Mouse (Mus musculus) kidney, embryonic 14.5 days (tissue): Measurements from ENCODE around the gene Asic4. TPM values are rescaled to one million over a fixed set of nuclear protein-coding genes. Genes with fewer than 3 reads are reported as not detected.

Source experiments
- ATAC-seq: fragments of 200-750 bp; cut with Nextera tagmentation; 2 replicates; pipeline ENCODE4 v1.8.0; 2017; ENCODE audit warnings: moderate number of reproducible peaks, mild to moderate bottlenecking, moderate TSS enrichment, moderate library complexity; ENCODE audit not compliant: low FRiP score, low TSS enrichment
- H3K27ac ChIP-seq: fragments of 300-500 bp; sonication (generic); 2 replicates; pipeline ENCODE4 v1.5.1; 2014; ENCODE audit warnings: low read depth, mild to moderate bottlenecking, low read length, moderate library complexity, mixed read lengths
- H3K27me3 ChIP-seq: fragments of 300-500 bp; sonication (generic); 2 replicates; pipeline ENCODE4 v1.6.1; 2014; ENCODE audit warnings: mild to moderate bottlenecking, low read length; ENCODE audit not compliant: control insufficient read depth, insufficient read depth
- H3K36me3 ChIP-seq: fragments of 300-500 bp; sonication (generic); 2 replicates; pipeline ENCODE4 v1.6.1; 2014; ENCODE audit warnings: low read length, mixed read lengths; ENCODE audit not compliant: control insufficient read depth, insufficient read depth
- H3K4me1 ChIP-seq: fragments of 300-500 bp; sonication (generic); 2 replicates; pipeline ENCODE4 v1.6.1; 2014; ENCODE audit warnings: low read length, mixed read lengths; ENCODE audit not compliant: control insufficient read depth, insufficient read depth
- H3K4me2 ChIP-seq: fragments of 300-500 bp; sonication (generic); replicated peaks from 2 replicates; pipeline ENCODE4 v1.6.1; 2014; ENCODE audit warnings: low read depth, mild to moderate bottlenecking, low read length
- H3K4me3 ChIP-seq: fragments of 300-500 bp; sonication (generic); 2 replicates; pipeline ENCODE4 v1.5.1; 2014; ENCODE audit warnings: mild to moderate bottlenecking, low read length
- H3K9ac ChIP-seq: fragments of 300-500 bp; sonication (generic); 2 replicates; pipeline ENCODE4 v1.6.1; 2014; ENCODE audit warnings: low read depth, mild to moderate bottlenecking, low read length, moderate library complexity
- H3K9me3 ChIP-seq: fragments of 300-500 bp; sonication (generic); 2 replicates; pipeline ENCODE4 v1.6.1; 2016; ENCODE audit warnings: low read length; ENCODE audit not compliant: control insufficient read depth
- WGBS: fragments of 180-500 bp; shearing (Covaris S2); extraction: QIAGEN DNeasy Blood & Tissue Kit; methylation state at CpG from one replicate; pipeline ENCODE4 v1.1.7; 2014; 5-methylcytosine and 5-hydroxymethylcytosine counted together
- polyA plus RNA-seq: library from polyadenylated mRNA; unstranded; fragments of >200 nt; fragmentation: Nextera tagmentation; extraction: Ambion mirVana; gene quantifications from 2 replicates; pipeline ENCODE4 v1.2.1, GENCODE M21; 2014

Asic4 gene
- polyA plus RNA-seq, 1 experiment from 2014 or later, result 0.32 TPM

- H3K4me3 ChIP-seq, result no peak overlapping the region
- 68% methylated on average over 15 of the region's 15 CpGs for WGBS
- H3K4me2 ChIP-seq, result no peak overlapping the region
- no peaks in the 10 kb centered on the region for H3K27me3 ChIP-seq
- no peak overlapping the region for H3K27ac ChIP-seq
- H3K9me3 ChIP-seq, result no peaks in the 10 kb centered on the region
- ATAC-seq, result no peak
- peaks cover 52% of the 10 kb centered on the region for H3K4me1 ChIP-seq
- H3K36me3 ChIP-seq, result peaks cover 4% of the 10 kb centered on the region; the same call in 1 of the 2 replicates
- no peak overlapping the region for H3K9ac ChIP-seq
These were observed 8.7 kb upstream of the Asic4 start for GRCm38 (mm10) chr1:75441471-75441996.

DNA sequence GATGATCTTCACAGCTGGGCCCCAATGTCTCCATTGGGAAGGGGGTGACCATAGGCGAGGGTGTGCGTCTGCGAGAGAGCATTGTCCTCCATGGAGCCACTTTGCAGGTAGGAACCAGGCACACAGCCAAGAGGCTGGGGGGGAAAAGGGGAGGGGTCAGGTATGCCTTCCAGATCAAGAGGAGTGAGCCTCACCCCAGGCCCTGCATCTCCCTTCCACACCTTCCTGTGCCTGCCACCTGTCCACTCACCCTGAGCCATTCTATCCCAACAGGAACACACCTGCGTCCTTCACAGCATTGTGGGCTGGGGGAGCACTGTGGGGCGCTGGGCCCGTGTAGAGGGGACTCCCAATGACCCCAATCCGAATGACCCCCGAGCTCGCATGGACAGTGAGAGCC, 8.1 kb upstream of the Asic4 start:
- H3K4me1 ChIP-seq, result peaks cover 52% of the 10 kb centered on the region
- ATAC-seq, result no peak

GRCm38 (mm10) chr1:75442811-75443210, 7.4 kb upstream of the Asic4 start:
- WGBS, result 52% methylated on average over 8 of the region's 8 CpGs

More for the DNA sequence above, 8.1 kb upstream of the Asic4 start:
- no peaks in the 10 kb centered on the region for H3K9me3 ChIP-seq
- no peaks in the 10 kb centered on the region for H3K27me3 ChIP-seq
- no peak overlapping the region for H3K4me3 ChIP-seq
- WGBS, result 80% methylated on average over 9 of the region's 9 CpGs
- no peak overlapping the region for H3K9ac ChIP-seq
- no peak overlapping the region for H3K4me2 ChIP-seq
- H3K36me3 ChIP-seq, result peaks cover 4% of the 10 kb centered on the region; the same call in 1 of the 2 replicates
- no peak overlapping the region for H3K27ac ChIP-seq

DNA sequence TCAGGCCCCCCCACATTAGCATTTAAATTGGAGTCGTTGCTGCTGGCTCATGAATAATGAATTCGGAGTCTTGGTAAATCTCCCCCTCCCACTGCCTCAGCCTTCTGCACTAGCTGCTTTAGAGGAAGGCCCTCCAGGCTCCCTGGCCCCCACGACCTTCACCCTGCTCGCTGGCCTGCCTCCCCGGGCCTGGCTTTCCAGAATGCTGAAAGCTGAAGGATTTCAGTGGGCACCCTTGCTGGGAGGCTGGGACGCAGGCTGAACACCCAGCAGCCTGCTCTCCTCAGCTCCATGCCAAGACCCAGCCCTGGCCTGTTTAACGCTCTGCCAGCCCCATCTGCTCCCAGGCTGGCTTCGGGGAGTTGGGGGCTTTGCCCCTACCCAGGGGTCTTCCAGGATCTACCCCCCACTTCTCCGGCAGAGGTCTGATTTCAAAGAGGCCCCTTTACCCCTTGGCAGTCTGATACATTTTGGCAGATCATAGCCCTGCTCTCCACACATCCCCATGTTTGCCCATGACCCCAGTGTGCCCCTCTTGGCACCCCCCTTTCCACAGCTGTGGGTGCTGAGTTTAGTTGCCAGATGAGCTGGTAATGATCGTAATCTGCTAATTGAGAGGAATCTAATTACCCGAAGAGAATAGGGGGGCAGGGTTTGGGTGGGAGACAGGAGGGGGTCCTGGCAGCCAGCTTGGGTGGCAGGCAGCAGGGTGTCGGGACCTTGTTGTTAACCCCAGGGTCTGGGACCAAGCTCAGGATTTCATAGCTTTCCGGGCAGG, 6.8 kb upstream of the Asic4 start:
- no peak for ATAC-seq
- WGBS, result 23% methylated on average over 13 of the region's 13 CpGs
- peaks cover 4% of the 10 kb centered on the region; the same call in 1 of the 2 replicates for H3K36me3 ChIP-seq
- peaks cover 64% of the 10 kb centered on the region for H3K4me1 ChIP-seq
- H3K27me3 ChIP-seq, result no peaks in the 10 kb centered on the region
- no peak overlapping the region for H3K4me3 ChIP-seq
- no peaks in the 10 kb centered on the region for H3K9me3 ChIP-seq
- no peak overlapping the region for H3K27ac ChIP-seq
- H3K9ac ChIP-seq, result no peak overlapping the region
- H3K4me2 ChIP-seq, result no peak overlapping the region

More at GRCm38 (mm10) chr1:75442811-75443210, 7.4 kb upstream of the Asic4 start:
- peaks cover 57% of the 10 kb centered on the region for H3K4me1 ChIP-seq
- H3K9me3 ChIP-seq, result no peaks in the 10 kb centered on the region
- no peaks in the 10 kb centered on the region for H3K27me3 ChIP-seq
- no peak overlapping the region for H3K27ac ChIP-seq
- no peak overlapping the region for H3K4me2 ChIP-seq
- peaks cover 4% of the 10 kb centered on the region; the same call in 1 of the 2 replicates for H3K36me3 ChIP-seq
- no peak overlapping the region for H3K9ac ChIP-seq
- no peak for ATAC-seq
- no peak overlapping the region for H3K4me3 ChIP-seq

- Histone ChIP-seq H3K4me1 (peaks cover 71% of the 10 kb centered on the region), H3K27me3 (peaks cover 7% of the 10 kb centered on the region; the same call in 1 of the 2 replicates), H3K36me3 (peaks cover 4% of the 10 kb centered on the region; the same call in 1 of the 2 replicates), H3K27ac (no peak overlapping the region), H3K9me3 (no peaks in the 10 kb centered on the region), H3K9ac (no peak overlapping the region), H3K4me2 (no peak overlapping the region), H3K4me3 (no peak overlapping the region)
- 20% methylated on average over 3 of the region's 3 CpGs for WGBS
- 0 out of 2 replicates have a peak, but pooled peaks have one; percentile 8 for ATAC-seq
These were observed 6.0 kb upstream of the Asic4 start for GRCm38 (mm10) chr1:75444208-75444607.

DNA sequence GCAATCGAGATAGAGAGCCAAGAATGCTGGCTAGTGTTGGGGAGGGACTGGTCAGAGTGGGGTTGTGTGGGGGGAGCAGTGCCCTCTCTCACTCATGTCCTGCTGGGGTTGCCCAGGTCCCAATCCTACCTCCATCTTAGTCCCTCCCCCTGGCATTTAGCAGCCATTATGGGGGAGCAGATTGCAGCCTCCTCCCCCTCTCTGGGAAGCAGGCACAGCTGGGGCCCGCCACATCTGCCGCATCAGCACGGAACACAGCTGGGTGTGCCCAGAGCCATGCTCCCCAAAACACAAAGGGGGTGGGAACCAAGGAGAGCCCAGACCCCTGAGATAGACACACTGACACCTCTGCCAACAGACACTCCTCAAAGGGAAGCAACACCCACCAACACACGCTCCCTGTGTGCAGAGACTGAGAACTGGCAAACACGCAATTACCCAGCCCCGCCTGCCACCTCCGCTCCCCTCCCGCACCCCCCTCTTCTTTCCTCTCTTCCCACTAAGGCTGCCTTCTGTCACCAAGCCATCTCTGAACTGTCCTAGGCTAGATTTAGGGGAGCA, 5.0 kb upstream of the Asic4 start:
- H3K9me3 ChIP-seq, result no peaks in the 10 kb centered on the region
- no peak overlapping the region for H3K4me3 ChIP-seq
- H3K27me3 ChIP-seq, result peaks cover 17% of the 10 kb centered on the region
- 0 out of 2 replicates have a peak overlapping the region, but pooled peaks have one; percentile 37 for H3K4me2 ChIP-seq
- 12% methylated on average over 9 of the region's 9 CpGs for WGBS
- H3K9ac ChIP-seq, result peak overlapping the region; percentile 9; the same call in 1 of the 2 replicates
- H3K27ac ChIP-seq, result no peak overlapping the region
- H3K36me3 ChIP-seq, result peaks cover 4% of the 10 kb centered on the region; the same call in 1 of the 2 replicates
- peaks cover 82% of the 10 kb centered on the region for H3K4me1 ChIP-seq
- ATAC-seq, result no peak

DNA sequence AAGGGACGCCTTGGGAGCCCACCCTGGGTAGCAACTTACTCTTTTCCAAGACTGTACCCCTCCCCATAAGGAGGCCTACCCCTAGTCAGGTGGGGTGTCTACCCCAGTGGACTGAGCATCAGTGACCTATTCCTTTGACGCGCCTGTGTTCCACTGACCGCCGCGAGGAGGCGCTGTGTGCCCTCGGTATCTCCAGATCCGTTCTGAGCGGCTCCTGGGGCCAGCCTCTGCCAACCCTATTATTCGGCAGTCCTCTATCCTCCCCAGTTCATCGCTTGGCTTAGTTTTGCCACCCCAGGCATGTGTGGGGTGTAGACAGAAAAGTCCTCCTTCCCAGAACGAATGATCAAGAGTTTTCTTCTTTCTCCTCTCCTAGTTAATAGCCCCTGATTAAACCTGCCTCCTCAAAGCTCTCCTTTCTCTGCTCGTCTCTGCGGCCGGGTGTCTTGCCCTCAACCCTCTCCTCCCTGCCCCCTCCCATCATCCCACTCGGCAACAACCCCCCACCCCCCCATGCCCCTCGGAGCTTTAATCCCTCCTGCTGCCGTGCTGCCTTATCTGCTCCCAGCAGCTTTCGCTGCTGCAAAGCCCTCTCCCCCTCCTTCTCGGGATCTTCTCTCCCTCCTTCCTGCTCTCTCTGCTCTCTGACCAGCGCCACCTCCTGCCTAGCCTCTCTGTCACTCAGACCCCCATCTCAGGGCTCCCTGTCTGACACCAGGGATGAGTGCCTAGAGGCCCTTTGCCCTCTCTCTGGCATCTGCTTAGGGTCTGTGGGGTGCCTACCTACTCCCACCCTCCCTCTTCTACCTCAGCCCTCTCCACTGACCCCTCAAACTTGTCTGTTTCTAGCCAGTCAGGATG, 4.3 kb upstream of the Asic4 start:
- peaks cover 89% of the 10 kb centered on the region for H3K4me1 ChIP-seq
- peak; percentile 17; the same call in 1 of the 2 replicates for ATAC-seq
- WGBS, result under 1% methylated on average over 22 of the region's 22 CpGs
- no peaks in the 10 kb centered on the region for H3K9me3 ChIP-seq
- 0 out of 2 replicates have a peak overlapping the region, but pooled peaks have one; percentile 9 for H3K4me3 ChIP-seq
- peaks cover 4% of the 10 kb centered on the region; the same call in 1 of the 2 replicates for H3K36me3 ChIP-seq
- peaks cover 24% of the 10 kb centered on the region for H3K27me3 ChIP-seq
- H3K4me2 ChIP-seq, result peak overlapping the region; percentile 37
- H3K27ac ChIP-seq, result peak overlapping the region; percentile 81; the same call in 1 of the 2 replicates
- H3K9ac ChIP-seq, result peak overlapping the region; percentile 31; the same call in 1 of the 2 replicates

GRCm38 (mm10) chr1:75446656-75447055, 3.6 kb upstream of the Asic4 start:
- peak overlapping the region; percentile 37 for H3K4me2 ChIP-seq
- H3K9ac ChIP-seq, result peak overlapping the region; percentile 31; the same call in 1 of the 2 replicates
- H3K36me3 ChIP-seq, result 0 out of 2 replicates have a peak, but pooled peaks cover 3% of the 10 kb centered on the region
- ATAC-seq, result peak; percentile 34
- no peaks in the 10 kb centered on the region for H3K9me3 ChIP-seq
- H3K27me3 ChIP-seq, result peaks cover 30% of the 10 kb centered on the region
- peaks cover 92% of the 10 kb centered on the region for H3K4me1 ChIP-seq
- H3K27ac ChIP-seq, result peak overlapping the region; percentile 81; the same call in 1 of the 2 replicates
- under 1% methylated on average over 20 of the region's 20 CpGs for WGBS
- no peak overlapping the region; the same call in 1 of the 2 replicates for H3K4me3 ChIP-seq
